Mouse (Mus musculus) cerebellum, adult 11-12 months (tissue): Measurements from ENCODE around the gene Zbtb7b.
"Not testable (repeated sequence)": the region's sequence is repeated elsewhere in the genome, so short reads cannot be mapped to it uniquely, and the experiment has no call there.

Experiments used
- DNase-seq: peaks from one replicate; pipeline ENCODE4 v3.0.0; 2022

Gene Zbtb7b

GRCm38 (mm10) chr3:89394006-89394893, at the start of gene Zbtb7b:
TSS of gene Zbtb7b (minus strand) at chr3:89394776.
- DNase-seq = peak; percentile 94

GRCm38 (mm10) chr3:89440691-89441090, 46.1 kb upstream of the Zbtb7b start:
- DNase-seq = no peak

DNA sequence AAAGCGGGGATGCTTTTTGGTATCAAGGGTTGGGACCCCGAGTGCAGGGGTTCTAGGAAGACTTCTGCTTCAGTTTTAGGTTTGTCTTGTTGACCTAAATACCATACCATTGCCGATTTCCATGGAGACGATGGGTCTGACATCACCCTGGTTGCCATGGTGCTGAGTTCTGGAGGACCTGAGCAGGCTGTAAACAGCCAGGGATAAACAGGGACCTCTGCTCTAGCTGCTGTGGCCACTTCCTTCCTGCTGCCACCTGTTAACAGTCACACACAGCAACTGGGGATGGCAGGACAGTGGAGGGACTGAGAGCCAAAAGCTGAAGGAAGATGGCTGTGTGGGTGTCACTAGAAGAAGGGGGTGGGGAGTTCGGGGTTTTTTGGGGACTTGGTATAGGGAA, 42.7 kb upstream of the Zbtb7b start:
- no peak for DNase-seq

DNA sequence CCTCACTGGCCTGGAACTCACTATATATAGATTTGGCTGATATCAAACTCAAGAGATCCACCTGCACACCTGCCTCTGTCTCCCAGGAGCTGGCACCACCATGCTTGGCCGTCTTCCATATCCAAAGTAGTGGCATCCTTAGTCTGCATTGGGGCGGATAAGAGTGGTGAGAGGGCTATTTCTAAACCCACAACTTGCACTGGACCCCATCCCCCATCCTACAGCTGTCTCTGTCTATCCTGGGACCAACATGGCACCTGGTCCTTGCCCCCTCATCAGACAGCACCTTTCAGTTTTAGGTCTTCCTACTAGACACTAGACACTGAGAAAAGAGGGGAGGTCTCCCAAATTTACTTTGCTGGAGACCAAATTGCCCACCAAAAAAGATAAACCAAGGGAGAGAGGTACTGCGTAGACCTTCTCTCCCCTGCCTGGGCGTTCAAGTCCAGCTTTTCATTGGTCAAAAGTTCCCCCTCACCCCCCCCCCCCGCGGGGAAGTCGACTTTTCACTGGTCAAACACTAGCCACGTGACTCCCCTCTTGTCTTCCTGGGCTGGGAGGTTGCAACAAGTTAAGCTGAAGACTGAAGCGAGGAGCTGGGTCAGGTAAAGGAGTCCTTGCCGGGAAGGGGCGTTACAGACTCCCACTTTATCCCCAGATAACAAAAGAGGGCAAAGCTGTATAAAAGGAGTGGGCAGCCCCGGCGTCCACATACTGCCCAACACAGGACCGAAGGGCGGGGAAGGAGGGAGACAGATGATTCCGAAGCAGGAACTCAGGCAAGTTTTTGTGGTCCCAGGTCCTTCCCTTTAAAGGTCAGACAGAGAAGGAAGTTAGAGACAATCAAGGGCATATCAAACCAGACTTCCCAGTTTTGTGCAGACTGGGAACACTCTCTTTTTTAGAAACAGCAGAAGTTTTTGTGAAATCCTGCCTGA, 41.9 kb upstream of the Zbtb7b start, which contains the start of gene Pbxip1:
Pbxip1 (plus strand) TSS at position 531 of the 938 bp plus-strand sequence.
- no peak for DNase-seq

DNA sequence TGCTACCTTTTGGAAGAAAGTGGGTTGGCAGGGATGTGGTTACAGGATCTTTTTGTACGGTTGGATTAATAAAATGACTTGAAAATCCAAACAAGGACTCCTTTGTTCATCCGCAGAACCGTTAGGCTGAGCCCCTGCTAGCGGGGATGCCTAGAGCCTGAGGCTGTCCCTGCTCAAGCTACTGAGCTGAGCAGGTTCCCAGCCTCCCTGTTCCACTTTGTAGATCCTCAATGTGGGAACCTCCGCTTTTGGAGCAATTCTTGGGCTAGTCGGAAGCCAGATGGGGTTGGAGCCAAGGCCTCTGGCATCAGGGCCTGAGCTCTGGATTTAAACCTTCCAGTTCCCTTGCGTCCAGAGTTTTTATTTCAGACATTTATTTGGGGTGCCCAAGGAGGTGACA, 40.5 kb upstream of the Zbtb7b start:
- DNase-seq = no peak

DNA sequence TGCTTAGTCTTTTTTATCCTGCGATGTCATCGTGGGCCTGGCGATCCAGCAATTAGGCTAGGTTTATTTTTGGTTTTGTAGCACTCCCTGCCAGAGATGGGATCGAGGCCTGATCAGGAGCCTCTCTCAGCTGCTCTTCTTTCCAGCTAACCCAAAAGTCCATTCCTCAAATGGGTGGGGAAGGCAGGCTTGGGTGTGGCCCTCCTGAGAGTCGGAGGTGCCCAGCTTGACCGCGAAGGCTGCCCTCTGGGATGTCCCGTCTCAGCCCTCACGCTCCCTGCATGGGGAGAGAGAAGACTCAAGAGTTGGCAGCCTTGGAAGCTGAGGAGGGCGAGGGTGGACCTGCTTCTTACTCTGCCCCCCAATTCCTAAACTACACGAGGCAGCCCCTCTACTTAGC, 40.0 kb upstream of the Zbtb7b start:
- no peak for DNase-seq

- no peak for DNase-seq
Measured at GRCm38 (mm10) chr3:89432606-89433005, 38.0 kb upstream of the Zbtb7b start.

DNA sequence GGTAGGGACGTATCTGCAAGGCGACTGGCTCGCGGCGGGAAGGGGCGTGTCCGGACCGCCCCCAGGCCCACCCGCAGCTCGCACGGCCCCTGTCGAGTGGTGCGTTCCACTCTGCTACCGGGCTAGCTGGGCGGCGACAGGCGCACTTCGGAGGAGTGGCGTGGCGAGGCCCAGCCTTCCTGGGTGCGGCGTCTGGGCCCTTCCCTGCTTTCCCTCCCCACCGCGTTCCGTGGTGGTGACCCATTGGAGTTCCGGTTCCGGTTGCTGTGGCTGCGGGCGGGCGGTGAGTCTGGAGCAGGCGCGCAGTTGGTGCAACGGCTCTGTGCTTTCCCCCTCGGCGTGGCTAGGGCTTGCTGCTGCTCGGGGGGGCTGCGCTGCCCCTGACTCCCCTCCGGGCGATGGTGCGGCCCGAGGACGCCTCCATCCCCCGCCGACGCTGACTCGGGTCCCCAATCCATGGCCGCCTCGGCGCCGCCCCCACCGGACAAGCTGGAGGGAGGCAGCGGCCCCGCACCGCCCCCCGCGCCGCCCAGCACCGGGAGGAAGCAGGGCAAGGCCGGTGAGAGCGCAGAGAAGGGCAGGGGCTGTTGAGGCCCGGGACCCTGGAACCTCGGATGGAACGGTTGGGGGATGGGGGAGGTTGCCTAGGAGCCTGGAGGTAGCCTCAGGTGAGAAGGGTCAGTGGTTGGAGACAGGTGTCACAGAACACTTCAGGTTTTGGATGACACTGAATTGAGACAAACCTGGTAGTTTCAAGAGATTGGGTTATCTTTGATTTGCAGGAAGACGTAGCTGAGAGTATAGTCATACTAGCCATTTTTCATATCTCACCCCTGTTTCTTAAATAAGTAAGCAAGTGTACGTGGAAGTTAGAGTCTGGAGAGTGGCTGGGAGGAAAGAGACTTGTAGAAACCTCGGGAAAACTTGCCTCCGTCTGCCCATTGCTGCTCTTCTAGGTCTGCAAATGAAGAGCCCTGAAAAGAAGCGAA, 35.9 kb upstream of the Zbtb7b start, which contains the start of gene Pygo2:
Pygo2 (plus strand) TSS at position 44 of the 989 bp plus-strand sequence.
- DNase-seq = peak; percentile 95

GRCm38 (mm10) chr3:89429021-89429420, 34.4 kb upstream of the Zbtb7b start:
- DNase-seq = not testable (repeated sequence)

GRCm38 (mm10) chr3:89425876-89426275, 31.3 kb upstream of the Zbtb7b start:
- DNase-seq = no peak

DNA sequence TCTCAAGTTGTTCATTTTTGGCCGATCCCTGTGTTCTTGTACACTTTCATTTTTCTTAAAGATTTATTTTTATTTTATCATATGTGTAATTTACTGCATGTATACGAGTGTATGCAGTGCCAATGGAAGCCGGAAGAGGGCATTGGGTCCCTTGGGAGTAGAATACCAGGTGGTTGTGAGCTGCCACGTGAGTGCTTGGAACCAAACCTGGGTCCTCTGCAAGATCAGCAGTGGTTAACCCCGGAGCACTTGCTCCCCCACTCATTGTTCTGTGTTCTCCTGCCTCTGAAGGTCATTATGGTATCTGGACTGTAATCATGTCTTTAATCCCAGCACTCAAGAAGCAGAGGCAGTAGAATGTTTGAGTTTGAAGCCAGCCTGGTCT, 30.6 kb upstream of the Zbtb7b start:
- DNase-seq = no peak

DNA sequence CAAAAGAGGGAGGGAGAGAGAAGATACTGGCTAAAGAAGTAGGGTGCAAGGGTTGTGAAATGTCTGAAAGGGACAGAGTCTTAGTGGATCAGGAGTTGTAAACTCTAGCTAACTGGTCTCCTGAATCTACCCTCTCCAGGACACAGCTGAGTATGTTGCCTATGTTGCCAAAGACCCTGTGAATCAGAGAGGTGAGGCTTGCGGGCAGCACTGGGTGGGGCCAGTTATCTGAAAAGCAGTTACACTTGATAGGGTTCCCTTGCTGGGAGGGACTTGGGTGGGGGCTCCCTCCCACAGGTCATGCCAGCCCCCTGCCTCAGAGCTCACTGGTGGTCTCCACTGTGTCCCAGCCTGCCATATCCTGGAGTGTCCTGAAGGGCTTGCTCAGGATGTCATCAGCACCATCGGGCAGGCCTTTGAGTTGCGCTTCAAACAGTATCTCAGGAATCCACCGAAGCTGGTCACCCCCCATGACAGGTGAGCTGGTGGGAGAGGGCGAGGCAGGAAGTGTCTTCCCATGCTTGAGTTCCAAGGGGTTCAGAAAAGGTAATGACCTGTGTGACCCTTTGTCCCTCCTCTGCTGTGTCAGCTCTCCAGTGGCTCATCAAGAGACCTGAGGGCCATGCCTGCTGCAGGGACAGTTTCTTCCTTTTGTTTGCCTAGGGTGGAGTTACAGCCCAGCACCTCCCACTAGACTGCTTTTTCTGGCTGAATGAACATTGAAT, 30.0 kb upstream of the Zbtb7b start:
- no peak for DNase-seq

DNA sequence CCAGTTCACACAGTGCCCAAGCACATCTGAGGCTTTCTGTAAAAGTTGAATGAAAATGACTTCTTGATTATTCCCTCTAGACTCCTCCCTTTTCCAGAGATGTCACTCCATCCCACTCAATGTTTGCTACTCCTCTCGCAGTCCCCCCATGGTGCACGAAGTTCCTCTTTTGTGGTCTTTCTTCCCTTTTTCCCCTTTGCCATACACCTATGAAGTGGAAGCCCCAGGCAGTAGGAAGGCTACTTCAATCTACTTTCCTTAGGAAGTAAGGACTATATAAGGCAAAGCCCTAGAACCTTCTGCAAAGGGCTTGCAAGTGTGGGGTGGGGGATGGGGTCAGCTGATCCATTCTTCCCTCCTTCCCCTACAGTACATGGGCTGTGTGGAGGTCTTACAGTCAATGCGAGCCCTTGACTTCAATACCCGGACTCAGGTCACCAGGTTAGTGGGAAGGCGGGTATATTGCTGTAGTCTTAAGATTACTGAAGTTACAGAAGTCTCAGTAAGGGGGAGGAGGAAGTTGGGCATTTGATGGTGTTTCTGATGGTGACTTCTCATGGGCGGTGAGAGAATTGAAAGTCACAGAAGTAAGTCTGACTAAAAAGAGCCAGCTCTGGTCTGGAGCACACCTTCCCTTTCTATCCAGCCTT, 28.1 kb upstream of the Zbtb7b start:
- no peak for DNase-seq

- no peak for DNase-seq
Measured at GRCm38 (mm10) chr3:89421810-89422473, 27.4 kb upstream of the Zbtb7b start.

DNA sequence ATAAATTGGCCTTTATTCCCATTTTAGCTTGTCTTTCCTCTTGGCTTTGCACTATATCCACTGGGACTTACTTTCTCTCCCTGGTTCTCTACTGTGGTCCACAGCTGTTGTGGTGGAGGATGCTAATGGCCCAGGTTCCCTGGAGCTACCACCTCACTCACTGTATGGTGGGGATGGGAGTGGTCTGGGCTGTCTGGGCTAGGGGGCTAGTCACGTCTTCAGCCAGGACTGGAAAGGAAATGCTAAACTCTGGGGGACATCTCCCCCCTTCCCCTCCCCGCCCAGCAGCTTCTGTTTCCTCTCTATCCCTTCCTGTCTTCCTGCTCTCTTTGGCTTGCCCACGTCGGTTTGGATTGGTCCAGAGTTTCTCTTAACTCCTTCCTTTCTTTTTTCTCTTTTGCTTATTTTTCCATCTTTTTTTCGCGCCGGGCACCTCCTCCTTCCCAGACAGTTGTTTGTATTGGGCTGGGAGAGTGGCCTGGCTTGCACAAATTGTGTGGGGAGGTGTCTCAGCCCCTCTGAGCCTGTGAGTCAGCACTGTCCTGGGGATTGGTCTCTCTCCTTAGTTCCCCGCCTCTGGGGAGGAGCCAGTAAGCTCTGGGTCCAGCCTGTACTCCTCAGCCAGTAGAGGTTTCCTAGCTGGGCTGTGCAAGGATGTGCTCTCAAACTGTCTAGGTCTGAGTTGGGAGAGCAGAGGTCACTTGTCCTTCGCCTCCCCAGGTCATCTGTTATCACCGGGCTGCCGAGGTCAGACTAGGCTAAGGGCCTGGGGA, 26.6 kb upstream of the Zbtb7b start:
- DNase-seq = peak; percentile 64

GRCm38 (mm10) chr3:89420421-89420820, 25.8 kb upstream of the Zbtb7b start:
- no peak for DNase-seq

- DNase-seq = peak; percentile 7
Measured at GRCm38 (mm10) chr3:89419981-89420380, 25.4 kb upstream of the Zbtb7b start.

DNA sequence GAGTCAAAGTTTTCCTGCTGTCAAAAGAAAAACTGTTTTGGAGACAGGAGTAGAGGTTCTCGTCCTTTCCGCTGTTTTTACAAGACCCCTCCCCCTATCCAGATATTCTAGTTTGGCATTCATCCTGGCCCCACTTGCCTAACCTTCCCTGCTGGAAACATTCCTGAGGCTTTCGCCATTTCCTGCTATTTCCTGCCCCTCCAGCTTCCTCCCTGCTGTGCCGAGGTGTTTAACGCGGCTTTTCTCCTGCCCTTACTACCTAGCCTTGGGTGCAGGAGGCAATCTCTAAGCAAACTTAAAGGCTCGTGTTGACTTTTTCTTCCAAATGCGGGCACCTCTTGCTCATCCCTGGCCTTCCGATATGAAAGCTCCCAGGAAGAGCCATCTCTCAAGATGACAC, 25.0 kb upstream of the Zbtb7b start:
- peak; percentile 40 for DNase-seq

DNA sequence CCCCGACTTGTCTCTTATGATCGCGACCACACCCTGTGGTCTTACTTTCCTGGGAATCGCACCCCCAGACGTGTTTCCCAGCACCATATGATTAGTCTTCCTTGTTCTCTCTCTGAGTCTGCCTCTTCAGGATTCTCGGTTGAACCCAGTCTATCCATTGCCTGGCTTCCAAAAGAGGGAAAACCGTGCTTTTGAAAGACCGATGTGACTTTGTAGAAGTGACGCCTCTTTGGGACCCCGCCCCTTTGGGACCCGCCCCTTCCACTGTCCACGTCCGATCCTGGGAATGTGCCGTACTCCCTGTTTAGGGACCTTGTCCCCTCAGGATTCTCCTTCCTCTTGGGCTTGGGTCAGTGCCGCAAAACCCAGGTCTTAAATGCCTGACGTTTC, 24.3 kb upstream of the Zbtb7b start:
- no peak for DNase-seq
